ENCODE assay signal across 17 mouse cellular contexts in the genomic region with DNA sequence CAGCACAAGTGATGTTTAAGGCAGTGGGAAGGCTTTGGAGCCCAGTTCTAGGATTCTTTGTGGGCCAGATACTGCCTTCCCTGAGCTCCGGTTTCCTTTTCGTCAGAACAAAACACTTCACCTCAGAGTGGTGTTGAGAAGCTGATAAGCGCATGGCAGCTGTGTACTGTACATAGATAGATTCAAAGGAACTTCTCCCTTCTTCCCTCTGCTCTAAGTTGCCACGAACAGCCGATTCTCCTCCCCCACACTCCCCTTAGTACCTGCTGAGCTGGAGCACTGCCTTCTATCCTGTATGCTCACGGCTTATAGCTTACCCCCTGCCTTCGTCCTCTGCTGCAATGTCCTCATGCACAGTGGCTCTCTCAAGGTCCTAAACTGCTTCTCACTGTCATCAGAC. TPM values are rescaled to one million over a fixed set of nuclear protein-coding genes. Genes with fewer than 3 reads are reported as not detected.
DNase-seq lines count a peak whose midpoint lies in the region; ATAC-seq and TF ChIP-seq lines count a peak whose summit lies in the region.
"Had no signal": no experiment of that assay in that cellular context is flagged by ENCODE, and none has a peak within 500 bp of the region (broad histone marks: within the 10 kb centered on the region; RNA-seq: fewer than 3 reads in every experiment).

No protein-coding gene starts in this region.

- no peak overlapping the region for H3K9ac ChIP-seq in heart, adult 2 months (ENCODE audit: low read depth, low read length)
- no peak overlapping the region for H3K9ac ChIP-seq in kidney, embryonic 15.5 days
- H3K9ac ChIP-seq in limb, embryonic 12.5 days (replicated peaks): peak overlapping the region; percentile 18; the same call in 1 of the 2 replicates
- H3K9ac ChIP-seq in liver, embryonic 11.5 days (ENCODE audit: low read depth, low read length): no peak overlapping the region
- H3K9ac ChIP-seq: limb, embryonic 15.5 days had no signal

- no peak overlapping the region for H3K4me2 ChIP-seq in kidney, embryonic 15.5 days
- H3K4me2 ChIP-seq in limb, embryonic 12.5 days: no peak overlapping the region
- no peak overlapping the region for H3K4me2 ChIP-seq in liver, embryonic 11.5 days
- H3K4me2 ChIP-seq: limb, embryonic 15.5 days had no signal

- peak overlapping the region; percentile 11; the same call in 1 of the 2 replicates for H3K27ac ChIP-seq in heart, adult 2 months
- 0 out of 2 replicates have a peak overlapping the region, but pooled peaks have one; percentile 10 for H3K27ac ChIP-seq in kidney, embryonic 15.5 days
- H3K27ac ChIP-seq in limb, embryonic 12.5 days: no peak overlapping the region
- no peak overlapping the region for H3K27ac ChIP-seq in thymus, adult 2 months (ENCODE audit: control insufficient read depth, insufficient read depth, low read length)
- no peak overlapping the region for H3K27ac ChIP-seq in liver, embryonic 11.5 days (ENCODE audit: low read depth, low read length)
- H3K27ac ChIP-seq: limb, embryonic 15.5 days had no signal

- no peak for TF ChIP-seq EP300 in heart, adult 2 months (IDR thresholded peaks at IDR 0.05; ENCODE audit: insufficient read depth, low read depth, low read length)

- no peak for DNase-seq in heart, adult 2 months
- DNase-seq in heart, postnatal 14 days: no peak
- no peak for DNase-seq in kidney, adult 18-20 months
- peak; percentile 24 for DNase-seq in R1 (ENCODE audit: low read depth, low spot score)
- DNase-seq in thymus, adult 2 months: no peak
- DNase-seq in liver, embryonic 11.5 days (ENCODE audit: low spot score): no peak
- DNase-seq: B cell, adult 2 months; right cerebral cortex, postnatal 14 days; thymus, postnatal 36 days had no signal

- H3K9me3 ChIP-seq in kidney, embryonic 15.5 days (replicated peaks): no peaks in the 10 kb centered on the region
- H3K9me3 ChIP-seq in limb, embryonic 12.5 days: no peaks in the 10 kb centered on the region
- H3K9me3 ChIP-seq in liver, embryonic 11.5 days (ENCODE audit: control insufficient read depth, low read length): no peaks in the 10 kb centered on the region
- H3K9me3 ChIP-seq: limb, embryonic 15.5 days had no signal

- WGBS in heart, adult 2 months: 48% methylated on average over 7 of the region's 7 CpGs
- WGBS in kidney, embryonic 15.5 days: 66% methylated on average over 7 of the region's 7 CpGs
- 74% methylated on average over 7 of the region's 7 CpGs for WGBS in limb, embryonic 12.5 days
- WGBS in thymus, adult 2 months: 82% methylated on average over 7 of the region's 7 CpGs
- 47% methylated on average over 7 of the region's 7 CpGs for WGBS in liver, embryonic 11.5 days

- H3K4me1 ChIP-seq in heart, adult 2 months (ENCODE audit: control insufficient read depth, insufficient read depth, low read length): peaks cover 2% of the 10 kb centered on the region
- H3K4me1 ChIP-seq in kidney, embryonic 15.5 days: peaks cover 31% of the 10 kb centered on the region
- peaks cover 20% of the 10 kb centered on the region for H3K4me1 ChIP-seq in limb, embryonic 12.5 days (replicated peaks)
- no peaks in the 10 kb centered on the region for H3K4me1 ChIP-seq in thymus, adult 2 months (replicated peaks; ENCODE audit: control insufficient read depth, insufficient read depth, low read length)
- H3K4me1 ChIP-seq in liver, embryonic 11.5 days (replicated peaks; ENCODE audit: control insufficient read depth, insufficient read depth, low read length): peaks cover 12% of the 10 kb centered on the region

- TF ChIP-seq CTCF in heart, adult 2 months (IDR thresholded peaks at IDR 0.05): no peak
- TF ChIP-seq CTCF in thymus, adult 2 months (IDR thresholded peaks at IDR 0.05; ENCODE audit: borderline replicate concordance, control insufficient read depth, extremely low read depth, insufficient read depth, low read length, poor library complexity): no peak

- ATAC-seq in kidney, embryonic 15.5 days (replicated peaks; ENCODE audit: low FRiP score): no peak
- ATAC-seq in limb, embryonic 12.5 days (ENCODE audit: insufficient number of reproducible peaks, insufficient read depth, low FRiP score, low TSS enrichment, low read depth): no peak
- ATAC-seq in liver, embryonic 11.5 days (replicated peaks; ENCODE audit: low FRiP score): no peak

- H3K79me2 ChIP-seq in heart, adult 2 months (replicated peaks; ENCODE audit: control insufficient read depth, insufficient read depth, low read length): no peaks in the 10 kb centered on the region

- TF ChIP-seq POLR2A in heart, adult 2 months (IDR thresholded peaks at IDR 0.05; ENCODE audit: insufficient read depth, low read depth, low read length): no peak
- no peak for TF ChIP-seq POLR2A in thymus, adult 2 months (IDR thresholded peaks at IDR 0.05; ENCODE audit: control insufficient read depth, extremely low read depth, insufficient read depth, low read length, poor library complexity)

- H3K36me3 ChIP-seq in heart, adult 2 months (ENCODE audit: control insufficient read depth, insufficient read depth, low read length): no peaks in the 10 kb centered on the region
- H3K36me3 ChIP-seq in kidney, embryonic 15.5 days: peaks cover 25% of the 10 kb centered on the region
- H3K36me3 ChIP-seq in limb, embryonic 12.5 days: peaks cover 25% of the 10 kb centered on the region
- H3K36me3 ChIP-seq in thymus, adult 2 months (ENCODE audit: control insufficient read depth, insufficient read depth, low read length): peaks cover 5% of the 10 kb centered on the region; the same call in 1 of the 2 replicates
- H3K36me3 ChIP-seq in liver, embryonic 11.5 days (ENCODE audit: control insufficient read depth, insufficient read depth, low read length): 0 out of 2 replicates have a peak, but pooled peaks cover 3% of the 10 kb centered on the region

- intact Hi-C loops in heart, adult 2 months (cut with DNase I): loop anchor here (5.0 kb wide), 1 partner anchor 385 kb away; no protein-coding TSS in a partner anchor
- intact Hi-C loops in heart, postnatal 14 days (cut with DNase I): loop anchor here (5.0 to 10.0 kb wide), 2 partner anchors 175 to 472 kb away; no protein-coding TSS in a partner anchor

- H3K27me3 ChIP-seq in heart, adult 2 months (ENCODE audit: control insufficient read depth, insufficient read depth, low read length): no peaks in the 10 kb centered on the region
- H3K27me3 ChIP-seq in kidney, embryonic 15.5 days: no peaks in the 10 kb centered on the region
- H3K27me3 ChIP-seq in limb, embryonic 12.5 days: no peaks in the 10 kb centered on the region
- H3K27me3 ChIP-seq in thymus, adult 2 months (ENCODE audit: control insufficient read depth, insufficient read depth, low read length): no peaks in the 10 kb centered on the region
- H3K27me3 ChIP-seq in liver, embryonic 11.5 days (replicated peaks; ENCODE audit: control insufficient read depth, insufficient read depth, low read length): no peaks in the 10 kb centered on the region
- H3K27me3 ChIP-seq: limb, embryonic 15.5 days had no signal

- H3K4me3 ChIP-seq in heart, adult 2 months: no peak overlapping the region
- H3K4me3 ChIP-seq in kidney, embryonic 15.5 days (replicated peaks): no peak overlapping the region
- H3K4me3 ChIP-seq in limb, embryonic 12.5 days (replicated peaks): no peak overlapping the region
- no peak overlapping the region for H3K4me3 ChIP-seq in thymus, adult 2 months (ENCODE audit: control insufficient read depth, insufficient read depth, low read length)
- H3K4me3 ChIP-seq in liver, embryonic 11.5 days (ENCODE audit: low read depth, low read length): no peak overlapping the region
- H3K4me3 ChIP-seq: limb, embryonic 15.5 days had no signal

RNA-seq across cellular contexts. Expression of gene Guca2a, which starts 4.8 kb away (rescaled TPM):
- not detected for total RNA-seq in heart, adult 2 months (2021)
- 0.21 TPM in 1 of 2 replicates, not detected in the other for polyA plus RNA-seq in heart, adult 2 months (2012; rRNA removed)
- not detected for total RNA-seq in heart, postnatal 14 days (2021)
- 5.0 and 8.9 TPM in 2 replicates for polyA plus RNA-seq in kidney, embryonic 15.5 days (2015; fragmentation: Nextera tagmentation; extraction: Ambion mirVana)
- polyA plus RNA-seq in limb, embryonic 12.5 days (2016; fragmentation: Nextera tagmentation; extraction: Ambion mirVana): not detected in 2 replicates
- polyA plus RNA-seq in thymus, adult 2 months (2012; rRNA removed): 0.54 and 0.75 TPM in 2 replicates
- 0.62 TPM in 1 of 2 replicates, not detected in the other for polyA plus RNA-seq in liver, embryonic 11.5 days (2014; fragmentation: Nextera tagmentation; extraction: Ambion mirVana)
- total RNA-seq: layer of hippocampus, postnatal 14 days; megakaryocyte, adult 5-6 weeks had no signal
- polyA plus RNA-seq: embryonic facial prominence, embryonic 11.5 days; limb, embryonic 15.5 days; neural tube, embryonic 11.5 days; stomach, embryonic 14.5 days had no signal

RNA-seq across cellular contexts. Expression of gene Guca2b, which starts 26.0 kb away (rescaled TPM):
- total RNA-seq in heart, adult 2 months (2021): under 1 TPM; 0.44 to 0.68 TPM
- 0.35 TPM in 1 of 2 replicates, not detected in the other for polyA plus RNA-seq in heart, adult 2 months (2012; rRNA removed)
- not detected for total RNA-seq in heart, postnatal 14 days (2021)
- polyA plus RNA-seq in kidney, embryonic 15.5 days (2015; fragmentation: Nextera tagmentation; extraction: Ambion mirVana): 2.8 and 3.1 TPM in 2 replicates
- not detected in 2 replicates for polyA plus RNA-seq in limb, embryonic 12.5 days (2016; fragmentation: Nextera tagmentation; extraction: Ambion mirVana)
- 1.7 and 2.7 TPM in 2 replicates for polyA plus RNA-seq in thymus, adult 2 months (2012; rRNA removed)
- 0.40 TPM in 1 of 2 replicates, not detected in the other for polyA plus RNA-seq in liver, embryonic 11.5 days (2014; fragmentation: Nextera tagmentation; extraction: Ambion mirVana)
- total RNA-seq: layer of hippocampus, postnatal 14 days; megakaryocyte, adult 5-6 weeks had no signal
- polyA plus RNA-seq: embryonic facial prominence, embryonic 11.5 days; limb, embryonic 15.5 days; neural tube, embryonic 11.5 days; stomach, embryonic 14.5 days had no signal

Comparison
In these comparisons a context has a peak if more than half of its experiments do, and no peak if none do; other contexts are left out.
1. H3K27ac ChIP-seq: peak in heart, adult 2 months (single experiment) and kidney, embryonic 15.5 days (single experiment); none in limb, embryonic 12.5 days (single experiment), thymus, adult 2 months (single experiment) and liver, embryonic 11.5 days (single experiment).